Mouse (Mus musculus) liver, embryonic 14.5 days (tissue): ENCODE measurements at regions not wholly inside any gene's neighbourhood (a gene's known extent, or its start where the extent isn't known, plus 50 kb on each side); places are given as distances from the start of the nearest gene placed in this dataset.

Experiments
- CTCF ChIP-seq: IDR thresholded peaks from 2 replicates; pipeline ENCODE4 v1.5.1; 2016; ENCODE audit warnings: antibody characterized with exemption, low read depth, control low read depth
- EP300 ChIP-seq: IDR thresholded peaks from 2 replicates; pipeline ENCODE4 v1.6.1; 2016; ENCODE audit warnings: antibody characterized with exemption, low read depth

DNA sequence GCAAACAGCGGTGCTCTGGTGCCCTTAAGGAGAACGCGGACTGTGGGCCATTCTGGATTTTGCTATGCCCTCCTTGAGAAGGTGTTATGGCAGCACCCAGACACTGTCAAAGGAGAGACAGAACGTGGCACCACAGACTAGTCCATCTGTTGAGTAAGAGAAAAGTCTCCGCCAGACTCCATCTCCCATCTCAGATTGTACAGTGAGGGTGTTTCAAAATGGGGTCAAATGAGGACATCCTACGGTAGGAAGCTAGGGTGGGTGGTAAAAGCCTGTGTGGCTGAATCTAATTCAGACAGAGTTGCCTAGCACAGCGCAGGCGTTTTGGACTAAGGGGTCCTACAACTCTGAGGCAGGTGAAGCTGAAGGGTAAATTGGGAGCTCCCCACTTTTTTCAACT lies 366.1 kb downstream of the Abcc12 start:
- TF ChIP-seq CTCF = no peak
- TF ChIP-seq EP300 = no peak
